Mouse (Mus musculus): ENCODE data around the gene B3gat1. TPM values are rescaled to one million over a fixed set of nuclear protein-coding genes. Genes with fewer than 3 reads are reported as not detected.

Gene B3gat1
- not detected for total RNA-seq (2021)

DNA sequence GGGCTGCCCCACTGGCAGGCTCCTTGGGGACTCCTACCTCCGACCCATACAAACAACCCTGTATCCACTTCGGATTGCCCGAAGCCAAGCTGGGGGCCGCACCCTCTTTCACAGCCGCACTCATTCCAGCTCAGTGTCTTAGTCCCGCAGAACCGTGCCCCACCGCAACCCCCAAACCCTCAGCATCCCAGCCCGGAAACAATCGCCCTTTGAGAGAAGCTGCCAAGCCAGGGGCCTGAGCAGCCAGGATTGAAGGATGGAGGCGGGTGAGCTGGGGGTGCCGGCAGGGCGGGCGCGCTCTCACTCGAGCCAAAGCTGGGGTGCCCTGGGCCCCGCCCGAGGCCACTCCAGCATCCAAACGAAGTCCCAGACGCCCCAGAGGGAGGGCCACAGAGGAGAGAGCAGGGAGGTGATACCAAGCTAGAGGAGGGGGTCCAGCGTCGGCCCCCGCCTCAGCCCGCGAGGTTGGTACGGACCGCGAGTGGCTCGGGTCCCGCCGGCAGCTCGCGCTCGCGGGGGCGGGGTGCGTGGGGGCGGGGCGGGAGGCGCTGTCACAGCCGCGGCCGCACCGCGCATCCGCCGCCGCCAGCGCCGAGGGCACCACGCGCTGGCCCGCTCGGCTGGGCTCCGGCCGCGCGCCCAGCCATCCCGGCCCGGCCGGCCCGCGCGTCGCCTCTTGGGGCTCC, at the start of gene B3gat1:
Gene B3gat1, plus strand, starts transcription at position 523 of the 686 bp plus-strand sequence.
- intact Hi-C loops (cut with DNase I): no loop called here
- no peak for DNase-seq

DNA sequence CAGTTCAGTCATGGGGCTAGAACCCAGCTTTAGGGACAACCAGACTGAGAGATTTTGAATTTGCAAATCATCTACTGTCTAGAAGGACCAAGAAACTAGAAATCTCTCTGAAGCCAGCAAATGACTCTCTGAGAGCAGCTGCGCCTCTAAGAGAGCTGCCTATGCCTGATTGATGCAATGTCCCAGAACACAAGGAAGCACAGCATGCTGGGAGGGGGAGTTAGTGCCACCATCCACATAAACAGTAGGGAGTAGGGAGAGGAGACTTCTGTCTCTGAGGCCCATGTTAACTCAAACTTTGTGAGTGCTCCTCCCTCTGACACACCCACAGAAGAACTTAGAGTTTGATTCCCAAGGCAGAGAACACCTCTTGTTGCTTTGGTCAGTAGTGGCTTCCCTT, 44.4 kb upstream of the B3gat1 start:
- no peak for DNase-seq
- intact Hi-C loops (cut with DNase I): no loop called here

DNA sequence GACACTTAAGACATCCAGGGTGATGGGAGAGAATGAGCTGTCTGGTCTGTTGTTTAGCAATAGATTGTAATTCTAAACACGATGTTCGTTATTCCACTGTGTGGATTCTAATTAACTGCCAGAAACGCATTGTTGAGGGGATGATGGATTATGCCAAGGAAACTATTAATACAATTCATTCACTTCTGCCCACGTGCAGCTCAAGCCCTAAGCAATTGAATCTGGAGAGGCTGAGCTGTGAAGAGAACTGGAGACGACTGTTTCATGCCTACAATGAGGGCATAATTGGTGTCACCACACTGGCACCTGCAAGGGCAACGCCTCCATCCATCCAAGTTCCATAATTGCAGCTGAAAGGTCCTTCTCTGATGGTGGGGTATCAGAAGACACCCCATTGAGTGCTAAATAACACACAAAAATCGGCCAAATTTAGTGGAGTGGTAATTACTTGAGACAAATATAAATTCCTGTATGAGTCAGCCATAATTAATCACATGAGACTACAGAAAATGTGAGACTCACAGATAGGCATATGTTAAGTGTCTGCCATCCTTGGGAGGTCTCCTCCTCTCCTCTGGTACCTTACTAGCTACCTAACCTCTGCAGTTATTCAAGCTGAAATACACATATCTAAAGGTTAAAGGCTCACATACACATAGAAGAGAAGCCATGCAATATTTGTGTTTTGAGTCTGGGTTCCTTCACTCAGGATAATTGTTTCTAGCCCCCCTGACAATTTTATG, 43.4 kb upstream of the B3gat1 start:
- intact Hi-C loops (cut with DNase I): no loop called here
- no peak for DNase-seq

DNA sequence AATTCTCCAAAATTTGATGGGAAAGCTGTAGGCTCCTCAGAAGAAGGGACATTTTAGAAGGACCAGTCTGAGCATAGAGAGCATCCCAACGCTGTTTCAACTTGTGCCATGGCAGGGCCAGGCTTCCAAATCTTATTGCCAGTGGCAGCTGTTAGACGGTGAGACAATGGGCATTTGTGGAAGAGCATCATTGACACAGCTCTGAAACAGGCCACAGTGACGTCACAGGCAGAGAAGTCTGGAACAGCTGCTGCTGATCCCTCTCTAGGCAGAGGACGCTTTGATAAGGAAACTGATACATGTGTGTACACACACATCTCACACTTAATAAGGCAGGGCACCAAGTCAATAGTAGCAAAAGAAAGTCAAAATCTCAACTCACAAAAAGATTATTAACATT, 40.9 kb upstream of the B3gat1 start:
- DNase-seq: no peak

DNA sequence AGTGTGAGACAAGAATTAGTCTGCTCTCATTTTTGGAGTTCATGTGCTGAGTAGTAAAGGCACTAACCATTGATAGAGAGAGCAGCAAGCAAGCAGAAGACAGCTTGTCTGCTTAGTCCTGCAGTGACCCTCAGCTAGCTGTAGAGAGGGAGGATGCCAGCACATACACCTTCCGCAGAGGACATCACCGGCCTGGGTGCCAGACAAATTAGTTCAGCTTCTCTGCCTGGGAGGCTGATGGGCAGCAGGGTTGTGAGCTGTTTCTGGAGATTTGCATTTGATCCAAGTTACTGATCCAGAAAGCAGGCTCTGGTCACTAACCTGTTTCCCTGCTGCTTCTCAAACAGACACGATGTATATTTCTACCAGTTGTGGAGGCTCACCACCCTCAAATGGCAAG, 38.9 kb upstream of the B3gat1 start:
- DNase-seq: no peak
- intact Hi-C loops (cut with DNase I): no loop called here

More for the DNA sequence above, 40.9 kb upstream of the B3gat1 start:
- intact Hi-C loops (cut with DNase I): no loop called here

DNA sequence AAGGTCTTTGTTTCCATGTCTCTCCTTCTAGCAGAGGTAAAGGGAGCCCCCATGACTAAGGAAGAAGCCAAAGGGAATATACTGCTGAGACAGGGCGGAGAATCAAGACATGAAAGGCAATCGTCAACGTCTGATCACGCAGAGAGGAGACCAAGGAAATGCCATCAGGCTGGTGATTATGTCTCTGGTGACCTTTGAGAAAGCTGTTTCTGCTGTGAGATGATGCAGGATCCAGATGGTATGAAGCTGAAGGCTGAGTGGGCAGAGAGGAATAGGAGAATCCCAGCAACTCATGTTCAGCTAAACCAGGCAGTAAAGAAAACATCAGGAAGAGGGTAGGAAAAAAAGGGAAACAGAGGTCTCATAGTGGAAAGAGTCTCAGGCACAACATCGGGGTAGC, 38.4 kb upstream of the B3gat1 start:
- no peak for DNase-seq
- intact Hi-C loops (cut with DNase I): no loop called here

DNA sequence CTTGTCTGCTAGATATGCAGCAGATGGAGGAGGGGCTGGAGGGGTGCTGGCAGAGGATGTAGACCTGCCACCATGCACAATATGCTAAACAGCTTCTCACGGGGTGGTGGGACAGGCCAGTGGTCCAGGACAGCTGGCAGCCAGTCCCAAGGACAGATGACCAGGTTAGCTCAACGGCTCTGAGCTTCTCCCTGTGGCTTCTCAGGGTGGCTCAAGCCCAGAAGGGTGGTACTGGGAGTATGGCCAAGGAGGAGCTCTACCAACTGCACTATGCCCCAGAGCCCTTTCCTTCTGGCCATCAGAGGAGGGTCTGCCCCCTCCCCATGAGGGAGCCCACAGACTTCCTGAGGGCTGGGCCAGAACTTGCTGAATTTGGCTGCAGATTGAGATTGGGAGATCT, 35.2 kb upstream of the B3gat1 start:
- no peak for DNase-seq
- intact Hi-C loops (cut with DNase I): no loop called here

DNA sequence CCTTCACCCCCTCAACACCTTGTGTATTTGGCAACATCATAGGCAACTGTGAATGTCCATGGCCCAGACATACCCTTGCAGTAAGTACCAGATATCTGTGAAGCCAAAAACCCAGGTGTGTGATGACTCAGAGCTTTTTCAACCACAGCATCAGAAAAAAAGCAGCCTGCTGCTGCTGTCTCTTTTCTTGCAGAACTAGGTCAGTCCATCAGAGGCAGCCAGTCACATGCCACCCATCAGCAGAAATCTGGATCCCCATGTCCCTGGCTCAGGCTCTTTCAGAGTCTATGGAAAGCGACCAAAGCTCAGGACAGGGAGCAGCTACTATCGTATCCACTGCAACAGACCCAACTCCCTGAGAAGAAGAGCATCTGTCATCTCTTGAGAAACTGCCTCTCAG, 33.2 kb upstream of the B3gat1 start:
- intact Hi-C loops (cut with DNase I): no loop called here
- DNase-seq: no peak

DNA sequence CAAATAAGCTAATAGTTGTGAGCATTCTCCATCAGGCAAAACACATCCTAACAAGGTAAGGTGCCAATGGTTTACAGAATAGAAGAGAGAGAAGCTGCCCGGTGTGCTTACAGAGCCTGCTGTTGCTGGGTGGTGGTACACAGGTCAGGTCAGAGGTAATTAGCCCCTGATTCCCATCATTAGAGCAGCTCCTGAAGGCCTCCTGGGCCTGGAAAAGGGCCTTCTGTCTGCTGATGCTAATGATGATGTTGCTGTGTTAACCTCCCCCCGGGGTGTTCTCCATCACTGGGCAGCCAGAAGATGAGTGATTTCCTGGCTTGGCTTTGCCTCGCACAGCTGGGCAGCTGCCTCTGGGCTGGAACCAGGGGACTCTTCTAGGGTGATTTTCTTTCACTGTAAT, 15.1 kb upstream of the B3gat1 start:
- intact Hi-C loops (cut with DNase I): no loop called here
- no peak for DNase-seq

DNA sequence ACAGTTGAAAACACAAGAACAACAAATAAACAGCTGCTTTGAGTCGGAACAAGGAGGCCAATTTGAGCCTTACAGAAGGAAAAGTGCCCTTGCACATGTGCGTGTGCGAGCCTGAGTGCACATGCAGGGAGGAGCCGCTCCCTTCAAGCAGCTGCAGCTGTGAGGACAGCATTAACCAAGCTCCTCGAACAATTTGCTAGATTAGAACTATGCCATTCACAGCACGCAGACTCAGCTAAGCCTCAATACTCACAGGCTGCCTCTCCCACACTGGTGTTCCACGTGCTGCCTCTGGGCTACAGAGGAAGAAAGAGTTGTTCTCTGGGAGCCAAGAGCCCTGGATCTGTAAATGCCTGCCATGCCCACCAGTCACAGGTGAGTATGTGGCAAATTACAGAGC, 11.8 kb upstream of the B3gat1 start:
- intact Hi-C loops (cut with DNase I): no loop called here
- no peak for DNase-seq

DNA sequence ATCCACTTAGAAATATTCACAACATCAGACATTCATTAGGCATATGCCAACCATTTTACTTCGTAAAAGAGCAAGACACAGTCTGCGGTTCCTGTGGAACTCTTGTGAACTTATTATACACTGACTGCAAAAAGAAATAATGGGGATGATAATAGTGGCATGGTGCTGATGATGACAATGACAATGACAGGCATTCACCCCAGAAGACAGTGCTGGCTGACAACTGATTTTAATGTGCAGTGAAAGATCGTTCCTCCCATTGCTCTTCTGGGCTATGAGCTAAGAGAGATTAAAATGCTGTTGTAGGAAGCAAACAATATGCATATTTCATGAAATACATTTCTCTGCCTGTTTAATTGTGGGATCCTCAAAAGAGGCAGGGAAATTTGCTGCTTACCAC, 7.8 kb upstream of the B3gat1 start:
- DNase-seq: no peak

DNA sequence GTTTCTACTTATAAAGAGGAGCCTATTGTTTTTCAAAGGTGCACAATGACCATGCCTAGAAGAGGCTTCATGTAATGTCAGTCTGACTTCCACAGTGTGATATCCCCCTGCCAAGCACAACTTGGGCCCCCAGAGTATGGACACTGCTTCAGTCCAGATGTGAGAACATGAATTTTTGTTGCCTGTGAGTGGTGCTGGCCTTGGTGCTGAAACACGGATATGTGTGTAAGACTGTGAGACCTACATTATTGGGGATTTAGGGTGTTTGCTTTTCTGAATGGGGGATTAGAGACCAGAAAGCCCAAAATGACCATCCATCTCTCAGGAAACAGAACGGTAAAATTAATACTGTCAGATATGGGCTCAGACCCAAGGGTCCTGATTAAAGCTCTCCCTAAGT, 6.1 kb upstream of the B3gat1 start:
- no peak for DNase-seq

More for the DNA sequence above, 7.8 kb upstream of the B3gat1 start:
- intact Hi-C loops (cut with DNase I): no loop called here

DNA sequence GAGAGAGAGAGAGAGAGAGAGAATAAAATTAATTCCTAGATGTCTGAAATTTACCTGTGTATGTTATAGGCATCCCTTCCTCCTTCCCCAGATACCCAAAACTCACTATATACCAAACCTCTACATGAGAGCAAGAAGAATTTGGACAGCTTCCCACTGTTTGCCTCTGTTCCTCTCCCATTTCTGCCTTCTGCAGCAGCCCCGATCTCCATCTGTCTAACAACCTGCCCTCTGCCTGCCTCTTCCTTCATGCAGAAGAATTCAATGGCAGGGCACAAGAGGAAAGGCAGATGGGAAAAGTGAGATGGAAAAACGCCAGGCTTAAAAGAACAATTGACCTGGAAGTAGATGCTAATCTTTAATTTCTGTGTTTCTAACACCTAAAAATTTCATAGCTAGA, 5.0 kb upstream of the B3gat1 start:
- DNase-seq: no peak
- intact Hi-C loops (cut with DNase I): no loop called here

More for the DNA sequence above, 6.1 kb upstream of the B3gat1 start:
- intact Hi-C loops (cut with DNase I): no loop called here

DNA sequence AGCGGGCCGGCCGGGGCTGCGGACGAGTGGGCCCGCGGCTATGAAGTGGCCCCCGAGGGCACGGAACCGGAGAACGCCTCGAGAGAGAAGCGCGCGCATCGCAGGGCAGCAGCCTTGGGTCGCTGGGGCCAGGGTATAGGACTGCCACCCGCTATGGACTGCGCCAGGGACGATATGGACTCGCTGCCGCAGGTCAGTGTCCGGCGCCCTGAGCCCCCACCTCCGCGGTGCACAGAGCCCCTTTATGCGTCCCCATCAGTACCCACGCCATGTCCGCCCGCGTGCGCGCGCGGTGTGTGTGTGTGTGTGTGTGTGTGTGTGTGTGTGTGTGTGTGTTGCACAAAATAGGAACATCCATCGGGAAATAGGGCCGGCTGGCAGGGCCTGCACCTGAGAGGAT, 458 bp downstream of the B3gat1 start:
- no peak for DNase-seq
- intact Hi-C loops (cut with DNase I): no loop called here

DNA sequence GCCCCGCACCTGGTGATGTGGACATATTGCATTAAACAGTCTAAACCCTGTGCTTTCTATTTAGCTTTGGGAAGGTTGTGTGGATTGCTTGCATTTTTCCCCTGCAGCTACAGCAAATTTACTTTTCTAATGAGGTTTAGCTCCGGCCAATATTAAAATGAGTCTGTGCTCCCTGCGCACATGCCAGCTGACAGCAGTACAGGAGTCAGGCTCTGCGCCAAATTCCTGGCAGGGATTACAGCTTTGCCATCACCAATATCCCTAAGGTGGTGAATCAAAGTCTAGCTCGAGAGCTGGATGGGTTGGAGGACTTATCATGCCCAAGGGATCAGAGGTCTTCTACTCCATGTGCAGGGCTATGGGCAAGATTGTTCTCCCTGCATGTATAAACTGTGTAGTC, 3.6 kb downstream of the B3gat1 start:
- intact Hi-C loops (cut with DNase I): no loop called here
- no peak for DNase-seq

DNA sequence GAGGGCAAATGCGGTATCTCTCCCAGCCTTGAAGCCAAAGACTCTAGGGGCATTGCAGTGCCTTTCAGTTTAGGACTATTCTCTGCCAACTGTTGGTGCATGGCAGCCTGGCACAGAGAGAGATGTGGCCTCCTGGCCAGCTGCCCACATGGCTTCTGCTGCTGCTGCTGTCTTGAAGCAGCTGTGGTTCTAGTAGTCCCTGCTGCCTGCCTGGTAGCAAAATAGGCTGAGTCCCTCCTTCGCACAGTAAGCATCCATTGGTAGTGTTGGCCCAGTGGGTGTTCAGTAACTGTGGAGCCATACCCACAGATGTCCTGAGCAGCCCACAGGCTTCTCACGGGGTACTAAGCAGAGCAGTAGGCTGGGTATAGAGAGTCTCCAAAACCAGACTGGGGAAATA, 9.3 kb downstream of the B3gat1 start:
- DNase-seq: no peak
- intact Hi-C loops (cut with DNase I): no loop called here

DNA sequence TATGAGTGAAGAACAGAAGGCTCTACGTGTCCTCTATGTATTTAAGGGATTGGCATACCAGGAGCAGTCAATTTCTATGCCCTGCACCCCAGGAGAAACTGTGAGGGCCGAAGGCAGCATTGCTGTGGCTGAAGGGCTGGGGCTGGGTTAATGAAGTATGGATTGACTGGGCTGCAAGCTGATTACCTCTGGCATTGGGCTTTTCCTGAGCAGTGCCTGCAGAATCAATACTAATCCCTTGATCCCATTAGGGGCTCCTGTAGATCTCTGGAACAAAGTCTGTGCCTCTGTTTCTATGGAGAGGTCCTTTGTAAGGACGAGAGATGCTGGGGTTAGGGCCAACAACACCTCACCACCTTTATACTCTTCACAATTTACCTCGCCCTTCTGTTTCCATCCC, 13.6 kb downstream of the B3gat1 start:
- intact Hi-C loops (cut with DNase I): no loop called here
- no peak for DNase-seq

DNA sequence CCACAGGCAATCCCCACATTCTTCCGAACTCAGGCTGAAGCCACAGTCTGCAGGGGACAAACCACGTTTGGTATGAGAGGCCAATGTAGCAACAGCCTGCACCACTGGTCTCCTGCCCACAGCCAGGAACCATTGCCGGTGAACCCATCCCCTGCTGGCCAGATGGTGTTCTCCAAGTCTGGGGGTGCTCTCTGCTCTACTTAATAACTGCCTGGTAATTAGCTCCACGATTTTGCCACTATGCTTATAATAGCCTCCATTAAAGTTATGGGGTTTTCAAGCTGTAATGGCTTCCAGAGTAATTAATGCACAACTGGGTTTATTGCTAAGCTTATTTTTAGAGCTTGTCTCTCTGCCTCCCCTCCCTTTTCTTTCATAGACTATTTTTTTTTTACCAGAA, 15.4 kb downstream of the B3gat1 start:
- intact Hi-C loops (cut with DNase I): no loop called here

DNA sequence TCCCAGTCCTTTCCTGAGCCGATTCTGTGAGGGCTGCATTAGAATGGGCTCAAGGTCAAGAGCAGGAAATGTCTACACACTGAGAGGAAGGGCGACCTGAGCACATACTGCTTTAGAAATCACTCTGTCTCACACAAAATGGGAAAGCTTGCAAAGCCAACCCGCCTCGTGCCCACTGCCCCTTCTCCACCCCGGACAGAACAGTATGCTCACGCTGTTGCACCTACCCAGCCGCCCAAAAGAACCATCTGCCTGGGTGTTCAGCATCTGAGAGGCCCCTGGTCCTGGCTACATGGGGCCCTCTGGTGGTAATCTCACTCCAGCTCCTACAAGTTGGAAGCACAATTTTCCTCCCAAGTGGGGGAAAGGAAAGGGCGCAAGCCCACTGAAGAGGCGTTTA, 26.6 kb downstream of the B3gat1 start:
- DNase-seq: no peak
- intact Hi-C loops (cut with DNase I): loop anchor here (5.0 kb wide), 1 partner anchor 1103 kb away; no protein-coding TSS in a partner anchor

More for the DNA sequence above, 15.4 kb downstream of the B3gat1 start:
- DNase-seq: no peak

DNA sequence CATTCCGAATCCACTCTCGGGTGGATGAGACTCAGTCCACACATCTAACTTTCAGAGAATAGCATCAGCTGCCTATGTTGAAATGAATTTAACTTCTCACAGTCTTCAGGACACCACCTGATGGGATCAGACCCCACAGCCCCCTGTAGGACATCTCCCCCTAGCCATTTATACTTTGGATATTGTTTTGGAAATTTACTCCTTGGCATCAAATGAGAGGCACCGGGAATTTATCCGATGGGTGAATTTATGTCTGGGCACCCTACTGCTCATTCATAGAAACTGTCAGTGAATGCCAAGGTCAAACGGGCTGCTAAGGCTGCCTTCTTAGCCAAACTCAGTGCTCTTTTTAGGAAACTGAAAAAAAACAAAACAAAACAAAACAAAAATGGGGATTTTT, 27.0 kb downstream of the B3gat1 start:
- intact Hi-C loops (cut with DNase I): loop anchor here (5.0 kb wide), 1 partner anchor 1103 kb away; no protein-coding TSS in a partner anchor

DNA sequence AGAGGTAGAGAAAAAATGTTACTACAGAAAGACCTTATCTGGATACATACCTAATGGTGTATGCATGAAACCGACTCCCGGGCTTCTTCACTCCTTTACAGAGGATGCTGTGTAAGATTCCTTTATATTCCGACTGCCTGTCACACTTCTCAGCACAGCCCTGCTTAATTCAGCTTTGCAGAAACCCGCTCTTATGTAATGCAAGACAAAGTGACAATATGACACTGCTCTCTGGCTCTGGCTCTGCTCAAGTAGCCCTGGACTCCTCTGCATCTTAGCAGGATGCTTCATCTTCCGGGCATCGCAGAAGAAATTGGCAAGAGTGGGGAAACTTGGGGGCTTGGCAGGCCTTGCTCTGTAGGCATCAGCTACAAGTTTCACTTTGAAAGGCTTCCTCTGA, 28.9 kb downstream of the B3gat1 start:
- DNase-seq: no peak
- intact Hi-C loops (cut with DNase I): loop anchor here (5.0 kb wide), 1 partner anchor 1105 kb away; no protein-coding TSS in a partner anchor

More for the DNA sequence above, 27.0 kb downstream of the B3gat1 start:
- DNase-seq: no peak

DNA sequence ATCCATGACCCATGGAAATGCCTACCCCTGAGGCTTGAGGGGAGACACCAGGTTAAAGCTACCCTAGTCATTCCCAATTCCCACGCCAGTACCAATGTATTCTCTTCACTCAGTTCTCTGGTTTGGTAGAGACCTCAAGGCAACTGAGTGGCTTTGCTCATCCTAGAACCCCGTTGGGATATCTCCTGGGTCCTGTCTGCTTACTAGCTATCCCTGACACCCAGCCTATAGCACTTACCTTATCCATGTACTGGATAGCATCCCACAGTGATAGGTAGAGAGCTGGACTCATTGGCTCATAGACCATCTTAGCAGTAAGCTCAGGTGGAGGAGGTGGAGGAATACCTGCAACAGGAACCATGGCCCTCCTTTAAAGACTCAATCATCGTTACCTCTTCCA, 34.7 kb downstream of the B3gat1 start:
- intact Hi-C loops (cut with DNase I): no loop called here
- DNase-seq: no peak

Data from heart, postnatal 36 days (tissue).